In genomic region chr11:23052353-23052752, GRCm38 (mm10) we compare ENCODE assay signal across 22 mouse cellular contexts. TPM values are rescaled to one million over a fixed set of nuclear protein-coding genes. Genes with fewer than 3 reads are reported as not detected.
A peak's percentile ranks its signal among the peaks of the same experiment; 100 is the strongest.
DNase-seq lines count a peak whose midpoint lies in the region; ATAC-seq and TF ChIP-seq lines count a peak whose summit lies in the region.
"Had no signal": no experiment of that assay in that cellular context is flagged by ENCODE, and none has a peak within 500 bp of the region (broad histone marks: within the 10 kb centered on the region; RNA-seq: fewer than 3 reads in every experiment).

No protein-coding gene starts in this region.

- no peak for TF ChIP-seq CTCF in liver, adult 2 months (IDR thresholded peaks at IDR 0.05; ENCODE audit: low read depth, low read length)

- no peaks in the 10 kb centered on the region for H3K36me3 ChIP-seq in liver, adult 2 months (ENCODE audit: control insufficient read depth, insufficient read depth, low read length)
- H3K36me3 ChIP-seq in liver, embryonic 12.5 days: no peaks in the 10 kb centered on the region
- no peaks in the 10 kb centered on the region for H3K36me3 ChIP-seq in intestine, embryonic 16.5 days (ENCODE audit: control insufficient read depth, insufficient read depth, low read length)
- no peaks in the 10 kb centered on the region for H3K36me3 ChIP-seq in heart, embryonic 11.5 days (ENCODE audit: control insufficient read depth, insufficient read depth, low read length)
- H3K36me3 ChIP-seq: heart, embryonic 10.5 days; hindbrain, embryonic 15.5 days; limb, embryonic 15.5 days; midbrain, embryonic 15.5 days; neural tube, embryonic 12.5 days had no signal

- peak; percentile 21 for DNase-seq in kidney, adult 11 months
- no peak for DNase-seq in kidney, postnatal 25 days
- DNase-seq in liver, adult 2 months (ENCODE audit: extremely low read depth, low read depth, low spot score): peak; percentile 46
- DNase-seq in adrenal gland, adult 8-10 months: peak; percentile 35
- no peak for DNase-seq in layer of hippocampus, adult 9-11 months
- DNase-seq: cerebellum, adult 8-10 months; left cerebral cortex, postnatal 4 days; lung, postnatal 4 days; retina, postnatal 1 day; right cerebral cortex, postnatal 25 days; spleen, adult 18-20 months had no signal

- H3K4me2 ChIP-seq in liver, embryonic 12.5 days: no peak overlapping the region
- no peak overlapping the region for H3K4me2 ChIP-seq in intestine, embryonic 16.5 days (ENCODE audit: low read depth, low read length)
- no peak overlapping the region for H3K4me2 ChIP-seq in heart, embryonic 11.5 days
- H3K4me2 ChIP-seq: hindbrain, embryonic 15.5 days; limb, embryonic 15.5 days; midbrain, embryonic 15.5 days; neural tube, embryonic 12.5 days had no signal

- H3K9me3 ChIP-seq in liver, embryonic 12.5 days (replicated peaks): no peaks in the 10 kb centered on the region
- no peaks in the 10 kb centered on the region for H3K9me3 ChIP-seq in intestine, embryonic 16.5 days (ENCODE audit: control insufficient read depth, low read length)
- H3K9me3 ChIP-seq in heart, embryonic 11.5 days (replicated peaks; ENCODE audit: control insufficient read depth, low read length): no peaks in the 10 kb centered on the region
- H3K9me3 ChIP-seq: heart, embryonic 10.5 days; hindbrain, embryonic 15.5 days; limb, embryonic 15.5 days; midbrain, embryonic 15.5 days; neural tube, embryonic 12.5 days had no signal

- no peak overlapping the region for H3K4me3 ChIP-seq in liver, adult 2 months (ENCODE audit: insufficient read depth, low read depth, low read length)
- no peak overlapping the region for H3K4me3 ChIP-seq in liver, embryonic 12.5 days
- no peak overlapping the region for H3K4me3 ChIP-seq in intestine, embryonic 16.5 days (ENCODE audit: low read length)
- H3K4me3 ChIP-seq in heart, embryonic 11.5 days (ENCODE audit: low read depth, low read length): no peak overlapping the region
- H3K4me3 ChIP-seq: heart, embryonic 10.5 days; hindbrain, embryonic 15.5 days; left cerebral cortex, adult 2 months; limb, embryonic 15.5 days; midbrain, embryonic 15.5 days; neural tube, embryonic 12.5 days had no signal

- H3K9ac ChIP-seq in liver, adult 2 months (ENCODE audit: low read depth, low read length): no peak overlapping the region
- no peak overlapping the region for H3K9ac ChIP-seq in liver, embryonic 12.5 days
- H3K9ac ChIP-seq in intestine, embryonic 16.5 days (ENCODE audit: low read depth, low read length): no peak overlapping the region
- H3K9ac ChIP-seq in heart, embryonic 11.5 days (ENCODE audit: low read depth, low read length): no peak overlapping the region
- H3K9ac ChIP-seq: hindbrain, embryonic 15.5 days; limb, embryonic 15.5 days; midbrain, embryonic 15.5 days; neural tube, embryonic 12.5 days had no signal

- no peaks in the 10 kb centered on the region for H3K79me2 ChIP-seq in liver, adult 2 months (ENCODE audit: control insufficient read depth, insufficient read depth, low read length)

- 0 out of 2 replicates have a peak, but pooled peaks cover 2% of the 10 kb centered on the region for H3K4me1 ChIP-seq in liver, adult 2 months (ENCODE audit: control insufficient read depth, insufficient read depth, low read length)
- H3K4me1 ChIP-seq in liver, embryonic 12.5 days: 0 out of 2 replicates have a peak, but pooled peaks cover 4% of the 10 kb centered on the region
- H3K4me1 ChIP-seq in intestine, embryonic 16.5 days (ENCODE audit: control insufficient read depth, insufficient read depth, low read length): peaks cover 3% of the 10 kb centered on the region; the same call in 1 of the 2 replicates
- peaks cover 4% of the 10 kb centered on the region; the same call in 1 of the 2 replicates for H3K4me1 ChIP-seq in heart, embryonic 11.5 days (ENCODE audit: control insufficient read depth, insufficient read depth, low read length)
- H3K4me1 ChIP-seq: hindbrain, embryonic 15.5 days; midbrain, embryonic 15.5 days; neural tube, embryonic 12.5 days had no signal

- 31% methylated on average over 4 of the region's 4 CpGs for WGBS in liver, adult 2 months
- 39% methylated on average over 4 of the region's 4 CpGs for WGBS in liver, embryonic 12.5 days (ENCODE audit: insufficient replicate concordance)
- 51% methylated on average over 4 of the region's 4 CpGs for WGBS in intestine, embryonic 16.5 days
- 61% methylated on average over 4 of the region's 4 CpGs for WGBS in heart, embryonic 11.5 days (ENCODE audit: insufficient replicate concordance)

- no peak overlapping the region for H3K27ac ChIP-seq in liver, adult 2 months (replicated peaks; ENCODE audit: insufficient read depth, low read depth, low read length)
- H3K27ac ChIP-seq in liver, embryonic 12.5 days: no peak overlapping the region
- H3K27ac ChIP-seq in intestine, embryonic 16.5 days (ENCODE audit: low read length): no peak overlapping the region
- no peak overlapping the region for H3K27ac ChIP-seq in heart, embryonic 11.5 days (ENCODE audit: low read depth, low read length)
- H3K27ac ChIP-seq: heart, embryonic 10.5 days; hindbrain, embryonic 15.5 days; left cerebral cortex, adult 2 months; limb, embryonic 15.5 days; midbrain, embryonic 15.5 days; neural tube, embryonic 12.5 days had no signal

- H3K27me3 ChIP-seq in liver, adult 2 months (ENCODE audit: control insufficient read depth, insufficient read depth, low read length): no peaks in the 10 kb centered on the region
- peaks cover 19% of the 10 kb centered on the region for H3K27me3 ChIP-seq in liver, embryonic 12.5 days (replicated peaks)
- no peaks in the 10 kb centered on the region for H3K27me3 ChIP-seq in intestine, embryonic 16.5 days (replicated peaks; ENCODE audit: control insufficient read depth, insufficient read depth, low read length)
- 0 out of 2 replicates have a peak, but pooled peaks cover 4% of the 10 kb centered on the region for H3K27me3 ChIP-seq in heart, embryonic 11.5 days (ENCODE audit: control insufficient read depth, insufficient read depth, low read length)
- H3K27me3 ChIP-seq: hindbrain, embryonic 15.5 days; limb, embryonic 15.5 days; midbrain, embryonic 15.5 days; neural tube, embryonic 12.5 days had no signal

- no peak for TF ChIP-seq POLR2A in liver, adult 2 months (IDR thresholded peaks at IDR 0.05; ENCODE audit: extremely low read depth, insufficient read depth, low read length)

- ATAC-seq in liver, embryonic 12.5 days: no peak
- ATAC-seq in intestine, embryonic 16.5 days: peak; percentile 38; the same call in 1 of the 2 replicates
- no peak for ATAC-seq in heart, embryonic 11.5 days (replicated peaks; ENCODE audit: insufficient number of reproducible peaks, low FRiP score, low TSS enrichment)
- ATAC-seq: forebrain, embryonic 14.5 days; midbrain, embryonic 15.5 days; Patski had no signal

RNA-seq across cellular contexts. Expression of gene Fam161a, which starts 45.0 kb away (rescaled TPM):
- total RNA-seq in liver, adult 2 months (2014; rRNA removed): 1.9 and 3.8 TPM in 2 replicates
- polyA plus RNA-seq in liver, adult 2 months (2012; rRNA removed): 0.95 and 1.0 TPM in 2 replicates
- polyA plus RNA-seq in liver, embryonic 12.5 days (2016; fragmentation: Nextera tagmentation; extraction: Ambion mirVana): 0.65 and 0.85 TPM in 2 replicates
- 10 to 100 TPM; 14.8 to 29.9 (median 22.3) TPM for total RNA-seq in adrenal gland, adult 8-10 months (2022)
- 1.5 and 2.7 TPM in 2 replicates for polyA plus RNA-seq in intestine, embryonic 16.5 days (2015; fragmentation: Nextera tagmentation; extraction: Ambion mirVana)
- polyA plus RNA-seq in heart, embryonic 11.5 days (2014; fragmentation: Nextera tagmentation; extraction: Ambion mirVana): 1.3 and 1.9 TPM in 2 replicates

Comparison
In these comparisons a context has a peak if more than half of its experiments do, and no peak if none do; other contexts are left out.
1. DNase-seq: peak in kidney, adult 11 months (single experiment), liver, adult 2 months (single experiment) and adrenal gland, adult 8-10 months (single experiment); none in kidney, postnatal 25 days (0 of 2) and layer of hippocampus, adult 9-11 months (single experiment).